Mouse (Mus musculus): ENCODE results near the gene Jph3. TPM values are rescaled to one million over a fixed set of nuclear protein-coding genes. Genes with fewer than 3 reads are reported as not detected.

Jph3 gene
- total and polyA plus RNA-seq, 2 experiments from 2014 or later: 70.2 to 110 TPM

DNA sequence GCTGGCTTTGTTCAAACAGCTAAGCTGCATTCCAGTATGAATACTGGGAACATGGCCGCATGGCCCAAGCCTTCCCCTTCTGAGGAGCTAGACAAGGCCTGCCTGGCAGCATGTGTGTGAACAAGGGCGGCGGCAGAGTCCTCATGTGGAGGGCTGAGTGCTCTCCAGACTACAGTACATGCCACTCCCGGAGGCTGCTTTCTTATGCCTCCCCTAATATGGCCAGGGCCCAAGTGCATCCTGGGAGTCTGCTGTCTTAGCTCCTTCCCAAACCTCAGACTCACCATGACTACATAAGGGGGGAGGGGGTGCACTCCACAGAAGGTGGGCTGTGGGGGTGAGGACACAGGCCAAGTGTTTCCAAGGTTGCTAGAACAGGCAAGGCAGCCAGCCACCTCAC lies 63.2 kb downstream of the Jph3 start:
- Histone ChIP-seq H3K4me1 (ENCODE audit: insufficient read depth, low read length) (no peaks in the 10 kb centered on the region), H3K4me3 (ENCODE audit: low read depth, low read length) (no peak overlapping the region), H3K9ac (replicated peaks; ENCODE audit: low read length, poor library complexity, severe bottlenecking) (no peak overlapping the region), H3K9me3 (ENCODE audit: low read length) (no peaks in the 10 kb centered on the region), H3K36me3 (ENCODE audit: insufficient read depth, low read length) (peaks cover 43% of the 10 kb centered on the region), H3K4me2 (ENCODE audit: low read depth, low read length, poor library complexity, severe bottlenecking) (no peak overlapping the region), H3K27me3 (ENCODE audit: insufficient read depth, low read length) (no peaks in the 10 kb centered on the region), H3K27ac (ENCODE audit: low read depth, low read length) (no peak overlapping the region)
- ATAC-seq (ENCODE audit: low FRiP score) (no peak), DNase-seq (ENCODE audit: low spot score) (no peak)
- WGBS: 79% methylated on average over 4 of the region's 4 CpGs
- TF ChIP-seq CTCF (IDR thresholded peaks at IDR 0.05): no peak

DNA sequence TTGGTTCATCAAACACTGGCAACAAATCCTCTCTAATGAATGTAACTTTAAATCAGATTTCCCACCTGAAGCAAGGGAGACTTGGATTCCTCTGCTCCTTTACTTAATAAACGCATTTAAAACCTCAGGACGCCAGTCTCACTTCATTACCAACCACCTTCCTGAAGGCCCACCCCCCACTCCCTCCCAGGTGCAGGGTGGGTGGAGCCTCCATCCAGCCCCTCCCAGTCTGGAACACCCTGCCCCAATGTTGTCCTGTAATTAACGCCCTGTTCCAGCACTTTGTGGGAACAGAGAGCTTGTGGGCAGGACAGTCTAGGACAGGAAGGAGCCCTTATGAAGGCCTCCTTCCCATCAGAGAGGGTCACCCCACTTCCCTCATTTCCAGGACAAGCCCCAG lies 64.7 kb downstream of the Jph3 start:
- Histone ChIP-seq H3K4me3 (ENCODE audit: low read depth, low read length) (no peak overlapping the region), H3K4me1 (ENCODE audit: insufficient read depth, low read length) (no peaks in the 10 kb centered on the region), H3K9ac (replicated peaks; ENCODE audit: low read length, poor library complexity, severe bottlenecking) (no peak overlapping the region), H3K4me2 (ENCODE audit: low read depth, low read length, poor library complexity, severe bottlenecking) (no peak overlapping the region), H3K27me3 (ENCODE audit: insufficient read depth, low read length) (no peaks in the 10 kb centered on the region), H3K27ac (ENCODE audit: low read depth, low read length) (no peak overlapping the region), H3K36me3 (ENCODE audit: insufficient read depth, low read length) (peaks cover 55% of the 10 kb centered on the region), H3K9me3 (ENCODE audit: low read length) (no peaks in the 10 kb centered on the region)
- 51% methylated on average over 3 of the region's 3 CpGs for WGBS
- ATAC-seq (ENCODE audit: low FRiP score): no peak
- no peak for DNase-seq (ENCODE audit: low spot score)
- no peak for TF ChIP-seq CTCF (IDR thresholded peaks at IDR 0.05)

- Histone ChIP-seq H3K27ac (ENCODE audit: low read depth, low read length) (no peak overlapping the region), H3K4me1 (ENCODE audit: insufficient read depth, low read length) (no peaks in the 10 kb centered on the region), H3K9ac (replicated peaks; ENCODE audit: low read length, poor library complexity, severe bottlenecking) (no peak overlapping the region), H3K9me3 (ENCODE audit: low read length) (no peaks in the 10 kb centered on the region), H3K27me3 (ENCODE audit: insufficient read depth, low read length) (no peaks in the 10 kb centered on the region), H3K4me3 (ENCODE audit: low read depth, low read length) (no peak overlapping the region), H3K36me3 (ENCODE audit: insufficient read depth, low read length) (peaks cover 68% of the 10 kb centered on the region), H3K4me2 (ENCODE audit: low read depth, low read length, poor library complexity, severe bottlenecking) (no peak overlapping the region)
- TF ChIP-seq CTCF (IDR thresholded peaks at IDR 0.05): no peak
- 94% methylated on average over 8 of the region's 8 CpGs for WGBS
- DNase-seq (ENCODE audit: low spot score): no peak
- no peak for ATAC-seq (ENCODE audit: low FRiP score)
Measured at GRCm38 (mm10) chr8:121795461-121795860, 66.0 kb downstream of the Jph3 start.

DNA sequence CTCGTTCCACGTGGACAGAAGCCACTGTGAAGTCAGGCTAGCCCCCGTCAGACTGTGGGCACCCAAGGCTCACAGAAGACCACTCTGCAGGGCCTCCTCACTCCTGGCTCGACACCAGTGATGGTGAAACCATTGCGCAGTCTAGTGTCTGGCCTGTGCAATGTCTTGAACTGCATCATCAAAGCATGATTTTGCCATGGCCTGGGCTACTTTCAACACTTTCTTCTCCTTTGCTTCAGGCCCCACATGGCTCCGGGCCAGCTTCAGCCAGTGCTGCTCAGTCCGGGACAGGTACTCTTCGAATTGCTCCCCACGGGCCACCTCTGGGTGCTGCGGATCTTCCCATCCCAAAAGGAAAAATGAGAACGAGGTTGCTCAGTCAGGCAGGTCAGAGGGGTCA lies 67.0 kb downstream of the Jph3 start:
- DNase-seq (ENCODE audit: low spot score) (no peak), ATAC-seq (ENCODE audit: low FRiP score) (no peak)
- Histone ChIP-seq H3K9me3 (ENCODE audit: low read length) (no peaks in the 10 kb centered on the region), H3K36me3 (ENCODE audit: insufficient read depth, low read length) (peaks cover 70% of the 10 kb centered on the region), H3K27me3 (ENCODE audit: insufficient read depth, low read length) (no peaks in the 10 kb centered on the region), H3K27ac (ENCODE audit: low read depth, low read length) (no peak overlapping the region), H3K4me2 (ENCODE audit: low read depth, low read length, poor library complexity, severe bottlenecking) (no peak overlapping the region), H3K4me1 (ENCODE audit: insufficient read depth, low read length) (no peaks in the 10 kb centered on the region), H3K9ac (replicated peaks; ENCODE audit: low read length, poor library complexity, severe bottlenecking) (no peak overlapping the region), H3K4me3 (ENCODE audit: low read depth, low read length) (no peak overlapping the region)
- TF ChIP-seq CTCF (IDR thresholded peaks at IDR 0.05): no peak
- WGBS: 93% methylated on average over 11 of the region's 11 CpGs

DNA sequence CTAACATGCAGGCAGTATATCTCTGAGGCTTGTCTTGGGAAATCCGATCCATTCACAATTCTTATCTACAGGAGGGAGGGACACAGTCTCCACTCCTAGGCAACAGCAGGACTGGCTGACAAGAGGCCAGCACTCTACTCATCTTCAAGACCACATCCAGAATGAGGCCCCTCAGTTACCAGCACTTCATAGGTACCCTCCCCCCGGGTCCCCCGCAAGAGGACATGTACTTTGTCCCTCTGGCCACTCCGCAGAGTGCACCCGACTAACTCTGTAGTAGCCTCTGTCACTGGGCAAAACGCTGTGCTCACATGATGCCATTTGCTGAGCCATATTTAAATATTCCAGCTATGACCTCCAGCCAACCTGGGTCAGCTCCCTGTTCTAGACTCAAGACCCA lies 69.0 kb downstream of the Jph3 start:
- H3K36me3 ChIP-seq (ENCODE audit: insufficient read depth, low read length): peaks cover 62% of the 10 kb centered on the region

GRCm38 (mm10) chr8:121804829-121805228 lies 75.4 kb downstream of the Jph3 start:
- Histone ChIP-seq H3K4me3 (ENCODE audit: low read depth, low read length) (no peak overlapping the region), H3K9ac (replicated peaks; ENCODE audit: low read length, poor library complexity, severe bottlenecking) (no peak overlapping the region), H3K27ac (ENCODE audit: low read depth, low read length) (no peak overlapping the region), H3K27me3 (ENCODE audit: insufficient read depth, low read length) (no peaks in the 10 kb centered on the region), H3K9me3 (ENCODE audit: low read length) (no peaks in the 10 kb centered on the region), H3K4me2 (ENCODE audit: low read depth, low read length, poor library complexity, severe bottlenecking) (no peak overlapping the region), H3K36me3 (ENCODE audit: insufficient read depth, low read length) (peaks cover 45% of the 10 kb centered on the region), H3K4me1 (ENCODE audit: insufficient read depth, low read length) (no peaks in the 10 kb centered on the region)
- ATAC-seq (ENCODE audit: low FRiP score) (no peak), DNase-seq (ENCODE audit: low spot score) (no peak)
- WGBS: 96% methylated on average over 5 of the region's 5 CpGs
- no peak for TF ChIP-seq CTCF (IDR thresholded peaks at IDR 0.05)

More for the DNA sequence above, 69.0 kb downstream of the Jph3 start:
- DNase-seq (ENCODE audit: low spot score) (no peak), ATAC-seq (ENCODE audit: low FRiP score) (no peak)
- no peaks in the 10 kb centered on the region for H3K4me1 ChIP-seq (ENCODE audit: insufficient read depth, low read length)
- H3K27me3 ChIP-seq (ENCODE audit: insufficient read depth, low read length): no peaks in the 10 kb centered on the region
- H3K9ac ChIP-seq (replicated peaks; ENCODE audit: low read length, poor library complexity, severe bottlenecking): no peak overlapping the region
- H3K4me2 ChIP-seq (ENCODE audit: low read depth, low read length, poor library complexity, severe bottlenecking): no peak overlapping the region
- no peak overlapping the region for H3K27ac ChIP-seq (ENCODE audit: low read depth, low read length)
- 93% methylated on average over 6 of the region's 6 CpGs for WGBS
- H3K4me3 ChIP-seq (ENCODE audit: low read depth, low read length): no peak overlapping the region
- TF ChIP-seq CTCF (IDR thresholded peaks at IDR 0.05): no peak
- no peaks in the 10 kb centered on the region for H3K9me3 ChIP-seq (ENCODE audit: low read length)
